In the genomic region with DNA sequence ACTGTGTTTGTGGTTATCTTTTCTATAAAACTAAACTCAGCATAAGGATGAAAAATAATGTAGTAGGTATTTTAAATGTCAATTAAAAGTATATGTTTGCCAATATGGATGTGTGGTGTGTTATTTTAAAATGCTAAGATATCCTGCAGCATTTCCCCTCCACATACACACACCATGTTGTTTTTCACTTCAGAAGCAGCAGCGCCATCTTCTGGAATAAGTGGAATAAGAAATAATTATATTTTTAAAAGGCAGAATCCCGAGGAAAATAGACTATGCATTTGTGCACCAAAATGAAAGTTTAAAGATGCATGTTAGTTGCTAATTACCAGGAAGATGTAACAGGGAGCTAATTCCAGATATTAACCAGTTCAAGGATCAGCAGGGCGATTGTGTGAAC, we compare ENCODE assay signal across 23 mouse cellular contexts. TPM values are rescaled to one million over a fixed set of nuclear protein-coding genes. Genes with fewer than 3 reads are reported as not detected.
DNase-seq lines count a peak whose midpoint lies in the region; ATAC-seq and TF ChIP-seq lines count a peak whose summit lies in the region.
"Had no signal": no experiment of that assay in that cellular context is flagged by ENCODE, and none has a peak within 500 bp of the region (broad histone marks: within the 10 kb centered on the region; RNA-seq: fewer than 3 reads in every experiment).

No protein-coding gene starts in this region.

- TF ChIP-seq CTCF in layer of hippocampus, adult 2 months (conservative IDR thresholded peaks at IDR 0.05): peak; percentile 69

- no peaks in the 10 kb centered on the region for H3K4me1 ChIP-seq in embryonic facial prominence, embryonic 14.5 days (ENCODE audit: control insufficient read depth, insufficient read depth, low read length)
- H3K4me1 ChIP-seq: forebrain, embryonic 12.5 days; hindbrain, embryonic 15.5 days had no signal

- no peak overlapping the region for H3K9ac ChIP-seq in embryonic facial prominence, embryonic 14.5 days (ENCODE audit: low read depth, low read length)
- H3K9ac ChIP-seq: forebrain, embryonic 12.5 days; hindbrain, embryonic 15.5 days had no signal

- no peaks in the 10 kb centered on the region for H3K27me3 ChIP-seq in embryonic facial prominence, embryonic 14.5 days (replicated peaks; ENCODE audit: control insufficient read depth, insufficient read depth, low read length)
- H3K27me3 ChIP-seq: forebrain, embryonic 12.5 days; hindbrain, embryonic 15.5 days; megakaryocyte, embryonic 14.5 days had no signal

- H3K4me2 ChIP-seq in embryonic facial prominence, embryonic 14.5 days (ENCODE audit: low read depth, low read length): no peak overlapping the region
- H3K4me2 ChIP-seq: forebrain, embryonic 12.5 days; hindbrain, embryonic 15.5 days had no signal

- ATAC-seq in embryonic facial prominence, embryonic 14.5 days (ENCODE audit: low read depth): no peak

- no peak overlapping the region for H3K4me3 ChIP-seq in layer of hippocampus, adult 2 months
- no peak overlapping the region for H3K4me3 ChIP-seq in embryonic facial prominence, embryonic 14.5 days (ENCODE audit: low read depth, low read length)
- H3K4me3 ChIP-seq: forebrain, embryonic 12.5 days; hindbrain, embryonic 15.5 days; megakaryocyte, embryonic 14.5 days had no signal

- WGBS in embryonic facial prominence, embryonic 14.5 days: 33% methylated on average over 3 of the region's 3 CpGs

- no peak overlapping the region for H3K27ac ChIP-seq in layer of hippocampus, adult 2 months
- no peak overlapping the region for H3K27ac ChIP-seq in embryonic facial prominence, embryonic 14.5 days (replicated peaks; ENCODE audit: low read depth, low read length)
- H3K27ac ChIP-seq: forebrain, embryonic 12.5 days; hindbrain, embryonic 15.5 days had no signal

- peak; percentile 3 for DNase-seq in embryo, embryonic 10 days (ENCODE audit: low spot score)
- no peak for DNase-seq in embryo, embryonic 9.5 days (ENCODE audit: extremely low spot score)
- DNase-seq in layer of hippocampus, adult 2 months (ENCODE audit: low spot score in 2 of 2): no peak
- DNase-seq in layer of hippocampus, postnatal 36 days: no peak
- peak; percentile 6 for DNase-seq in 416B (ENCODE audit: low read depth)
- peak; percentile 17 for DNase-seq in embryonic facial prominence, embryonic 14.5 days (ENCODE audit: low spot score)
- DNase-seq in natural killer cell, adult 2 months (ENCODE audit: low spot score in 2 of 2): no peak
- DNase-seq in spleen, adult 12 weeks (ENCODE audit: low spot score): no peak
- DNase-seq: cerebellum, adult 9-11 months; heart, adult 18-20 months; kidney, adult 2 months; lung, adult 2 months had no signal

- no peaks in the 10 kb centered on the region for H3K9me3 ChIP-seq in embryonic facial prominence, embryonic 14.5 days (ENCODE audit: control insufficient read depth, low read length)
- H3K9me3 ChIP-seq: forebrain, embryonic 12.5 days; hindbrain, embryonic 15.5 days; megakaryocyte, embryonic 14.5 days had no signal

- no peaks in the 10 kb centered on the region for H3K36me3 ChIP-seq in embryonic facial prominence, embryonic 14.5 days (ENCODE audit: control insufficient read depth, insufficient read depth, low read length)
- H3K36me3 ChIP-seq: forebrain, embryonic 12.5 days; hindbrain, embryonic 15.5 days had no signal

RNA-seq across cellular contexts. Expression of a gene that starts 29.3 kb away (rescaled TPM):
- not detected for total RNA-seq in layer of hippocampus, adult 2 months (2021)
- not detected for total RNA-seq in layer of hippocampus, postnatal 36 days (2021)
- polyA plus RNA-seq in embryonic facial prominence, embryonic 14.5 days (2014; fragmentation: Nextera tagmentation; extraction: Ambion mirVana): not detected in 2 replicates
- total RNA-seq: adrenal gland, adult 18-20 months; ES-E14; gastrocnemius, adult 8-10 months; heart, adult 18-20 months; left cerebral cortex, postnatal 36 days; liver, adult 2 months; neutrophil, adult 5-6 weeks had no signal
- polyA plus RNA-seq: forebrain, embryonic 12.5 days; heart, embryonic 16.5 days; hindbrain, embryonic 15.5 days; kidney, adult 2 months; large intestine, adult 2 months; liver, adult 2 months; lung, adult 2 months had no signal

Comparison
In these comparisons a context has a peak if more than half of its experiments do, and no peak if none do; other contexts are left out.
1. DNase-seq: peak in embryo, embryonic 10 days (single experiment), 416B (single experiment) and embryonic facial prominence, embryonic 14.5 days (single experiment); none in embryo, embryonic 9.5 days (single experiment), layer of hippocampus, adult 2 months (0 of 2), layer of hippocampus, postnatal 36 days (0 of 2), natural killer cell, adult 2 months (0 of 2) and spleen, adult 12 weeks (single experiment).